Mouse (Mus musculus): ENCODE results near the gene Tead3. TPM values are rescaled to one million over a fixed set of nuclear protein-coding genes. Genes with fewer than 3 reads are reported as not detected.

The Tead3 gene
- total RNA-seq, 2 experiments from 2014 or later = 3.0 to 3.3 TPM

DNA sequence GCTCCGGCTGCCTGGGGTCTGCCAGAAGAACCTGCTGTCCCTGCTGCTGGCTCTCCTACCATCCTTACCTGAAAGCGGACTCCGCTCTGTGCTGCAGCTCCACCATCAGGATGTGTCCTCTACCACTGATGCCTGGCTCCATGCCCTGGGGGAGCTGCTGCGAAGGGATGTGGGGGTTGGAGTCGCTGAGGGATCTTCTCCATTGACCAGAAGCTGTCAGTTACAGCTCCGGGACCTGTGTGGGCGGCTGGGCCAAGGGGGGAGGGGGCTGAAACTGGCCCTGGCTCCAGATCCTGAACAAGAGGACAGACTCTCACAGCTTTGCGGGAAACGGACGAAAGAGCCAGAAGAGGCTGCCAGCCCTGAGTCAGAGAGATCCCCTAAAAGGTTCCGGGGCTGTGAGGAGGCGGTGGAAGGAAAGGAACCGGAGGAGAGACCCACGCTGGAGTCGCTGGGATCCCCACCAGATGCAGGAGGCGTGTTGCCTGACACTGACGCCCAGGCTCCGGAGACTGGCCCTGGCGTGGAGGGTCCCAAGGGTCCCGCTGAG is 34.9 kb downstream of the Tead3 start:
- intact Hi-C loops (cut with DNase I) = no loop called here

DNA sequence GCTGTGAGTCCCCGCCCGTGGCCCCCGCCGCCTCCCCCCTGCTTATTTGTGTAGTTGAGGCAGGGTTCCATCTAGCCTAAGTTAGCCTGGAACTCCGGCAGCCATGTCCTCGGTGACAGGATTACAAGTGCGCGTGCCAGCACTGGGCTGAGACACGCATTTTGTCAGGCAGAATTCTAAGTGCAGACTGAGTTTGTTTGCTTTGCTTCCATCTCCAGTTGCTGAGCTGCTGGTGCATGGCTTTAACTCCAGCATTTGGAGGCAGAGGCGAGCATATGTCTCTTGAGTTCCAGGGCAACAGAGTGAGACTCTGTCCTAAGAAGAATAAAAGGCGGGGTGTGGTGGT is 36.8 kb downstream of the Tead3 start:
- intact Hi-C loops (cut with DNase I) = no loop called here
- no peak for DNase-seq (ENCODE audit: extremely low spot score in 1 of 2, low spot score in 2 of 2)

More for the DNA sequence above, 34.9 kb downstream of the Tead3 start:
- DNase-seq (ENCODE audit: extremely low spot score in 1 of 2, low spot score in 2 of 2) = peak in 1 of 2 experiments; percentile 58

DNA sequence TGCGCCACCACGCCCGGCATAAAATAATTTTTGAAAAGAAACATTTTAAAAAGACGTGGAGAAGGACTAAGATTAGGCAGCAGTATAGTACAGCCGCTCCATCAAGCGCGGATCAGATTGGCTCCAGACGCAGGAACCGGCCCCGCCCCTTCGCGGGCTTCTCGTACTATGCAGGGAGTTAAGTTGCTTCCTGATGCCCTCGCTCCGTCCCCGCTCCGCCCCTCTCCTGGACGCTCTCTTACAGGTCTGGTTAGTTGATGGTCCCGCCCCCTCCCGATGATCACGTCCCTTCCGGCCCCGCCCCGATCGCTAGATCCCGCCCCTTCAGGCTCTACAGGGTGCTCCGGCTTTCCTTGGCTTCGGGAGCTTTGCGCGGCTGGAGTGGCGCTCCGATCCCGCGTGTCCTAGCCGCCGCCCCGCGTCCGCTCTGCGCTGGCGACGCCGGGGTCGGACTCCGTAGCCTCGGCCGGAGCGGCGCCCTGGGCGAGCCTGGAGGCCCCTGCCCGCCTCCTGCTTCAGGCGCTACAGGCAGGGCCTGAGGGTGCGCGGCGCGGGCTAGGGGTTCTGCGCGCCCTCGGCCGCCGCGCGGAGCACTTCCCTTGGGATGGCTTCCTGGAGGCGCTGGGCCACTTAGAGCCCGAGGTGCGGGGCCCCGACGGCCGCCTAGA is 37.3 kb downstream of the Tead3 start, which contains the start of gene Fance:
TSS of gene Fance (plus strand) at position 308 of the 668 bp plus-strand sequence.
- DNase-seq (ENCODE audit: extremely low spot score in 1 of 2, low spot score in 2 of 2) = peak; percentile 92 to 98
- intact Hi-C loops (cut with DNase I) = no loop called here

DNA sequence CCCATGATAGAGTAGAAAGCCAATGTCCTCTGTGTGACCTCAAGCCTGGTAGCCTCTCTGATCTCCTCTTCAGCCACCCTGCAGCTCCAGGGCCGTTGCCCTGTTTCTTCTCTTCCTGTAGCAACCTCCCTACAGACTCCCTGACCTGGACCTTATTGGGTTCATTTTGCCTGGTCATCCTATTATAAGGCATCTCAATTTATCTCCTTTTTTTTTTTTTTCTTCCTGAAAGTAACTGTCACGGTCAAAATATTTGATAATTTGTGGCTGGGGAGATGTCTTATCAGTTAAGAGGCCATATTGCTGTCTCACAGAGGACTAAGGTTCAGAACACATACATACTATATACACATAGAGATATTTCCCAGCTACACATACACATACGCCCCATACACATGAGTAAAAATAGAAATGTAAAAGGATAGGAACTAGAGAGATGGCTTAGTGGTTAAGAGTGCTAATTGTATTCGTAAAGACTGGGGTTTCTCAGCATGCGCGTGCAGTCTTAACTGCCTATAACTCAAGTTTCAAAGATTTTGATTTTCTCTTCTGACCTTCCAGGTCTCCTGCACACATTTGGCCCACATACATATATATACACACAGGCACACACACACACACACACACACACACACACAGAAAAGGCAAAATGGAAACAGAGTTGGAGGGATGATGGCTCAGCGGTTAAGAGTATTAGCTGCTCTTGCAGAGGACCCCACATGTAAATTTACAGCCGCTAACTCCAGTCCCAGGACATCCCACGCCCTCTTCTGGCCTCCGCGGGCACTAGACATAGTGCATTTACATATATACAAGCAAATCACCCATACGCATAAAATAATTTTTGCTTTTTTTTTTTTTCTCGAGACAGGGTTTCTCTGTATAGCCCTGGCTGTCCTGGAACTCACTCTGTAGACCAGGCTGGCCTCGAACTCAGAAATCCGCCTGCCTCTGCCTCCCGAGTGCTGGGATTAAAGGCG is 38.1 kb downstream of the Tead3 start:
- no peak for DNase-seq (ENCODE audit: extremely low spot score in 1 of 2, low spot score in 2 of 2)
- intact Hi-C loops (cut with DNase I) = no loop called here

DNA sequence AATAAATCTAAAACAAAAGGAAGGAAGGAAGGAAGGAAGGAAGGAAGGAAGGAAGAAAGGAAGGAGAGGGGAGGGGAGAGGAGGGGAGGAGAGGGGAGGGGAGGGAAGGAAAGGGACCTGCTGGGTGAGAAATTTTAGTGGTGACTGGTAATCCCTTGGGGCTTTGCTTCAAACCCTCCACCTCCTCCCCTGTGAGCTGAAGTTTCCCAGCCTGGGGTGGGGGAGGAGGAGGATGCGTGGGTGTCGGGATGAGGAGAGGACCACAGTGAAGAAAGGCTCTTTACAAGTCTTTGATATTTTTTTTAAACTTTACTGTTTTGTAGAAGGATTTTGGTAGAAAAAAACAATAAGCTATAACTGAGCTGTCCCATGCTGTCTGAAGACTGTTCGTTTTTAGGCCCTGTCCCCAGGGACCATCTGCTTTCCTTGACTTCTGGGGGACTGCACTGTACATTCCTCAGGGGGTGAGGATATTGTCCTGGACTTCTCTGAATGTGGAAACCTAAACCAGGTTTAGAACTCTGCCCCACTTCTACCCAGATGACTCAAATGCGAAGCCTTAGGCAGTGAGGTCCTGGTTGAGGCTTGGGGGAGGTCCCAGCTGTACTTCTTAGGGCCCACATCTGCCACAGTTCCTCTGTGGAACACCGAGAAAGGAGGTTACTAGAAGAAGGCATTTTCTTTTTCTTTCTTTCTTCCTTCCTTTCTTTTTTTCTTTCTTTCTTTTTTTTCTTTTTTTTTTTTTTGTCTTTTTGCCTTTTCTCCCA is 39.1 kb downstream of the Tead3 start:
- DNase-seq (ENCODE audit: extremely low spot score in 1 of 2, low spot score in 2 of 2) = no peak
- intact Hi-C loops (cut with DNase I) = no loop called here

DNA sequence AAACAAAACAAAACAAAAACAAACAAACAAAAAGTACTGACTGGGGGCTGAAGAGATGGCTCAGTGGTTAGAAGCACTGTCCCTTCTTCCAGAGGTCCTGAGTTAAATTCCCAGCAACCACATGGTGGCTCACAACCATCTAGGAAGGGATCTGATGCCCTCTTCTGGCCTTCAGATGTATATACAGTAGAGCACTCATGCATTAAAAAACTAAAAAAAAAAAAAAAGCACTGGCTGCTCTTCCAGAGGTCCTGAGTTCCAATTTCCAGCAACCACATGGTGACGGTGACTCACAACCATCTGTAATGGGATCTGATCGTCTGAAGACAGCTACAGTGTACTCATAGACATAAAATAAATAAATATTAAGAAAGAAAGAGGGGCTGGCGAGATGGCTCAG is 39.8 kb downstream of the Tead3 start:
- no peak for DNase-seq (ENCODE audit: extremely low spot score in 1 of 2, low spot score in 2 of 2)
- intact Hi-C loops (cut with DNase I) = no loop called here

DNA sequence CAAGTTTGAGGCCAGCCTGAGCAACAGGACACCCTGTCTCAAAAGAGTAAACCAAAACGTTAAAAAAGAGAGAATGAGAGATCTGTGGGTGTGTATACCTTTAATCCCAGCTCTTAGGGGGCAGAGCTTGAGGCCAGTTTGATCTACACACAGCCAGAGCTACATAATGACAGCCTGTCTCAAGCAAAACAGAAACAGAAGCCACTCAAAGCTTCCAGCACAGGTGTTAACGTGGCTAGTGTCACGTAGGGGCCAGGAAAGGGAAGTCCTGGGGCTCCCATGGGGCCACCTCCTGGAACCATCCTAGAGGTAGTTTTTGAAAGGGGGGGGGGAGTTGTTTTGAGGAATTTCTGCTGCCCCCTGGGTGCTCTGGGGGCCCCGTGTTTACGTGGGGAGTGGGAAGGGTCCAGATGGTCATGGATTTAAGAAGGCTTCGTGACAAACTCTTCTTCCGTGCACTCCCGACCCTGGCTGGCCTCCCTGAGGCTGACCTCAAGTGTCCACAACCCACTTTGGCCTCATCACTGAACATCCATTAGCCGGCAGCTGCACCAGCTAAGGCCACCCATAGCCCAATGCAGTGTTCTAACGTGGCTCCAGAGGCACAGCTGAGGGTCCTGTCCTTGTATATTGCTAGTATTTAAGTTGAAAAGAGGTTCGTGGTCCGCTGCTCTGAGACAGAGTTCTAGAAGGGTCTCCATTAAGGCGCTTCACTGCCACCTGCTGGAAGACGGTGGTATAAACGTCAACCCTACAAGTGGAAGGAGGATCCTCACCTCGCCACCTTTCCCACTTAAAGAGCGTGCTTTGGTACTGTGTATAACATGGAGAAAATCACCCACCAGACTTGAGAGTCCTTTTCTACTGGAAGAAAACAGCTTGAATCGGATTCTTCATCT is 42.1 kb downstream of the Tead3 start:
- intact Hi-C loops (cut with DNase I) = loop anchor here (2.0 kb wide), 1 partner anchor 76 kb away; the partner anchor contains the start of gene Ppard

DNA sequence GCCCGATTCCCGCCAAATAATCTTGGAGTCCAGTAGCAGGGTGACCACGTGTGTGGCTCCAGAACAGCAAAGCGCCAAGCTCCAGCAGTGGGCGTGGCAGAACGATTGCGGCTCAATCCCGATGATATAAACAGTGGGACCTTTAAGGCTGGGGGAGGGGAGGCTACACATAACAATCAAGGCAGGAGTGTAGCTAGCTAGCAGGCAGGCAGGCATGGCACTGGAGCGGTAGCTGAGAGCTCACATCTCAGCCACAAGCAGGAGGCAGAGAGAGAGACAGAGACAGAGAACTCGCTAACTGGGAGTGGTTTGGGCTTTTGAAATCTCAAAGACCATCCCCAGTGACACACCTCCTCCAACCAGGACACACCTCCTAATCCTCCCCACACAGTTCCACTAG is 45.4 kb downstream of the Tead3 start:
- intact Hi-C loops (cut with DNase I) = no loop called here
- no peak for DNase-seq (ENCODE audit: extremely low spot score in 1 of 2, low spot score in 2 of 2)

More for the DNA sequence above, 42.1 kb downstream of the Tead3 start:
- DNase-seq (ENCODE audit: extremely low spot score in 1 of 2, low spot score in 2 of 2) = peak; percentile 84 to 89

DNA sequence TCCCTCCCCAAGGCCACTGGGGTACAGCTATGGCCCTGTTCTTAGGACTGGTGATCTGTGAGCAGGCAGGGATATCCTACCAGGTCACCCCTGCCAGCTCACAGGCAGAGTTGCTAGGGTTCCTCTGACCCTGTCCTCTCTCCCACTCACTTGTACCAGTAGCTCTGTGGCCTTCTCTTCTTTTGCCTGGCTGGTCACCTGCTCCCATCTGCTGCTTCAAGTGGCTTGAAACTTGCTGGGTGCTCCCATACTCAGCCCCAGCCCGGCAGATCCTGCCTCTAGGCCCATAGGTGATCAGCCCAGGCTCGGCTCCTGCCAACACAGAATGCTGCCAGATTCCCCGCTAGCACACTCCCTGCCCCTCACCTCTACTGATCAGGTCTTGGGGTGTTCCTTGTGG is 49.8 kb downstream of the Tead3 start:
- intact Hi-C loops (cut with DNase I) = no loop called here
- DNase-seq (ENCODE audit: extremely low spot score in 1 of 2, low spot score in 2 of 2) = no peak

DNA sequence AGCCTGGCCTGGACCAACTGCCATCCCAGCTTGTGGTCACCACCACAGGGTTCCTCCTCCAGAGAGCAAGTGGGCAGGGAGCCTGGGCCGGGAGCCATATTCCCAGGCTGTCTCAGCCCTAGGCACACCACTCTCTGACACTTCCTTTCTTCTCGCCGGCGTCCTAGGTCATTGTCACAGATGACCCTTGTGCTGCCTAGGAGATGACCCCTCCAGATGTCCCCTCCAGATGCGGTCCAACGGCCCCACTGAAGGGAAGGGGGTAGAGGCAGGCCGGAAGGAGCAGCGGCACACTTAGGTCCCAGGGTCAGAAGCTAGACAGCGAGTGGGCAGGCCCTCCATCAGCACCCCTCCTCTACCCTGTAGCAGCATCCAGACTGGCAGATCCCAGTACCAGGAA is 50.3 kb downstream of the Tead3 start:
- intact Hi-C loops (cut with DNase I) = no loop called here
- DNase-seq (ENCODE audit: extremely low spot score in 1 of 2, low spot score in 2 of 2) = peak in 1 of 2 experiments; percentile 56

DNA sequence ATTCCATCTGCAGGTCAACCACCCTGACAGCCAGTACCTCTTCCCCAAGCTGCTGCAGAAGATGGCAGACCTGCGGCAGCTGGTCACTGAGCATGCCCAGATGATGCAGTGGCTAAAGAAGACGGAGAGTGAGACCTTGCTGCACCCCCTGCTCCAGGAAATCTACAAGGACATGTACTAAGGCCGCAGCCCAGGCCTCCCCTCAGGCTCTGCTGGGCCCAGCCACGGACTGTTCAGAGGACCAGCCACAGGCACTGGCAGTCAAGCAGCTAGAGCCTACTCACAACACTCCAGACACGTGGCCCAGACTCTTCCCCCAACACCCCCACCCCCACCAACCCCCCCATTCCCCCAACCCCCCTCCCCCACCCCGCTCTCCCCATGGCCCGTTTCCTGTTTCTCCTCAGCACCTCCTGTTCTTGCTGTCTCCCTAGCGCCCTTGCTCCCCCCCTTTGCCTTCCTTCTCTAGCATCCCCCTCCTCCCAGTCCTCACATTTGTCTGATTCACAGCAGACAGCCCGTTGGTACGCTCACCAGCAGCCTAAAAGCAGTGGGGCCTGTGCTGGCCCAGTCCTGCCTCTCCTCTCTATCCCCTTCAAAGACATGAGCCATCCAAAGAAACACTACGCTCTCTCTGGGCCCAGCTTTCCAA is 50.8 kb downstream of the Tead3 start:
- no peak for DNase-seq (ENCODE audit: extremely low spot score in 1 of 2, low spot score in 2 of 2)
- intact Hi-C loops (cut with DNase I) = no loop called here

DNA sequence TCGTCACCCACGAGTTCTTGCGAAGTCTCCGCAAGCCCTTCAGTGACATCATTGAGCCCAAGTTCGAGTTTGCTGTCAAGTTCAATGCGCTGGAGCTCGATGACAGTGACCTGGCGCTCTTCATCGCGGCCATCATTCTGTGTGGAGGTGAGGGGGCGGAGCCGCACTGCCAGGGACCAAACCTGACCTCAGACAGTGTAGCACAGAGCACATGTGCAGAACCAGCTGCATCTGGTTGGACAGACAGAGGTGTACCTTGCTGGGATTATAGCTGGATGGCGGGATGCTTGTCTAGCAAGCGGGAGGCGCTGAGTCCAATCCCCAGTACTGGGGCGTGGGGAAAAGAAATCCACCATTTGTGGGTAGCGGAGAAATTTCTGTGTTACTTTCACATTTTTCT is 51.7 kb downstream of the Tead3 start:
- intact Hi-C loops (cut with DNase I) = no loop called here
- DNase-seq (ENCODE audit: extremely low spot score in 1 of 2, low spot score in 2 of 2) = no peak

DNA sequence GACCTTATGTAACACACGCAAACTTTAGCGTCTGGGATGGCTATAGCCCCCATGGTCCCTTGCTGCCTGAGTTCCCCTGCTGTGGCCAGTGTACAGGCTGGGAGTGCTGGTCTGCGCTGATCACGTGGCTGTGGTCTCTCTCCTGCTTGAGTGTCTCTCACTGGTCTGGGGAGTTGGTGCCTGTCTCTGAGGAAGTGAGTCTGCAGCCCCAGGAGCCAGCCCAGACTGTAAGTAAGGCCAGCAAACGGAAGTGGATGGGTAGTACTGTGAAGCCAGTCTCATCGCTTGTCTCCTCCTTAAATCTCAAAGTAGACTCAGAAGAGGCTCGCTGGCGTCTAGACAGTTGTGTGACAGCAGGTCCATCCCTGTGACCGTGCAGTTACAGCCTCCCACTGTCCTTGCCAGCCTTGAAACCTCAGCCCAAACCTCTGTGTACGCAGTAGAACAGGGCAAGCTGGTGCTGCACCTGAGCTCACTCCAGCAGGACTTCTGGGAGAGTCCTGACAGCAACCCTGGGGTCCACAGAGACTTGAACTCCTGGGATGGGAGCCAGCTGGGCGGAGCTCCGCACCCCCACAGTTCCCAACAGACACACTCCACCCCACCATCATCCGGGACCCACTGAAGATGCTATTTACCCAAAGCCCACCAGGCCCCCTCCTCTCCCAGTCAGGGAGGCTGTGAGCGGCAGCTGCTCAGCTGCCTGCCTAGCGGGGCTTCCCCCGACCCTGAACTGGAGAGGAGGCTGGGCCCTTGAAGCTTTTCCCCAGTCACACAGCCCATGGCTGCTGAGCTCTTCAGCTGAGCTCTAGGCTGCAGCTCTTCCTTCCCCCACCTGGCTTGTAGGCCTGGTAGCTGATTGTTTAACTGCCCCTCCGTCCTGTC is 55.9 kb downstream of the Tead3 start:
- intact Hi-C loops (cut with DNase I) = loop anchor here (5.0 kb wide), 1 partner anchor 62 kb away; the partner anchor contains the start of gene Ppard
- DNase-seq (ENCODE audit: extremely low spot score in 1 of 2, low spot score in 2 of 2) = peak in 1 of 2 experiments; percentile 58

DNA sequence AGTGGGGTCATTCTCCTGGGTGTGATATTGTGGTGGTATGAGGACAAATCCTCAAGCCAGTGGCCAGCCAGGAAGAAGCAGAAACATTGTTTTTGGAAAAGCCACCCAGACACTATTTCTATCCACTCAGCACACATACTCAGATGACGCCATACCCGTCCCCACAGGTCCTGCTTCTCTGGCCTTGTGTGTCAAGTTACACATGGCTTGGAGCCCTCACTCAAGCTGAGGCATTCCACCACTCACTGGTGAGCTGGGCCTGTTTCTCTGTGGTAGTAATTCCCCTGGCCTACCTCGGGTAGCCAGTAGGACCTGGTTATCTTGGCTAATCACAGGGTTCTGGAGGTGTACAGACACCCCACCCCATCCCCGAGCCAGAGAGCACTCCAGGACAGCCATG is 56.9 kb downstream of the Tead3 start:
- DNase-seq (ENCODE audit: extremely low spot score in 1 of 2, low spot score in 2 of 2) = no peak
- intact Hi-C loops (cut with DNase I) = loop anchor here (5.0 kb wide), 1 partner anchor 61 kb away; the partner anchor contains the start of gene Ppard

DNA sequence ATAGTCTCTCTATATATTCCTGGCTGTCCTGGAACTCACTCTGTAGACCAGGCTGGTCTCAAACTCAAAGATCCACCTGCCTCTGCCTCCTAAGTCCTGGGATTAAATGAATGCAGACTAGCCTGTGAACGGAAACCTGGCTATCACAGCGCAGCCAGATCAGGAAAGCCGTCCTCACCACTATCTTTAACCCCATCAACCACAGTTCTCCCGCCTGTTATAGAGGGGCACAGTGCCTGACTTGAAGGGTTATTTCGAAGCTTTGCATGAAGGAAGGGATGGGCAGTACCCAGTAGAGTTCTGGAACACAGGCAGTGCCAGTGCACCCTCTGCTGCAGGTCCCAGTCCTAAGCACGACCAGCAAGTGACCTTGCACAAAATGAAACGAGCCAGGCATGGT is 59.3 kb downstream of the Tead3 start:
- no peak for DNase-seq (ENCODE audit: extremely low spot score in 1 of 2, low spot score in 2 of 2)
- intact Hi-C loops (cut with DNase I) = loop anchor here (5.0 kb wide), 1 partner anchor 59 kb away; the partner anchor contains the start of gene Ppard

DNA sequence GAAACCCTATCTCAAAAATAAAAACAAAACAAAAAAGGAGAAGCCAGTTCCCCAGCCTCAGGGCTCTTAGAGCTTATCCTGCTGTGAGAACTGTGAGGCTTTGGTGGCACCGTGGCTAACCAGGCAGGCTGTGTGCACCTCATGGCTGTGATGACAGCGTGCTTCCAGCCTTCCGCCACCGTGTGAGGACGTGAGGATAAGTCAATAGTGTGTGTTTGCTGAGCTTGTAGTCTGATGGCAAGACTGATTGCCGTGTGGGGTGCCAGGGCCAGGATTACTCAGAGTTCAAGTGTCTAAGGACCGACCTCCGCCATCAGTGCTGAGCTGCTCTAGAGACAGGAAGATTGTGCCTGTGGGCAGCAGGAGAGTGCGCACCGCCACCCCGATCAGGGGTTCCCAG is 59.9 kb downstream of the Tead3 start:
- intact Hi-C loops (cut with DNase I) = loop anchor here (5.0 kb wide), 1 partner anchor 58 kb away; the partner anchor contains the start of gene Ppard
- no peak for DNase-seq (ENCODE audit: extremely low spot score in 1 of 2, low spot score in 2 of 2)

All from left cerebral cortex, postnatal 10 days (tissue).